Mouse (Mus musculus) limb, embryonic 10.5 days (tissue): ENCODE measurements around the gene Wbp2. TPM values are rescaled to one million over a fixed set of nuclear protein-coding genes. Genes with fewer than 3 reads are reported as not detected.

Experiments
- DNase-seq: peaks from one replicate; pipeline ENCODE4 v3.0.0-alpha.2; 2017; ENCODE audit warnings: low spot score
- H3K27ac ChIP-seq: fragments of 300-500 bp; sonication (generic); 2 replicates; pipeline ENCODE4 v1.5.1; 2016; ENCODE audit warnings: mild to moderate bottlenecking
- H3K27me3 ChIP-seq: fragments of 300-500 bp; sonication (generic); 2 replicates; pipeline ENCODE4 v1.6.1; 2016; ENCODE audit warnings: low read depth, mild to moderate bottlenecking; ENCODE audit not compliant: poor library complexity, severe bottlenecking
- H3K36me3 ChIP-seq: fragments of 300-500 bp; sonication (generic); 2 replicates; pipeline ENCODE4 v1.6.1; 2016; ENCODE audit warnings: mild to moderate bottlenecking, moderate library complexity
- H3K4me1 ChIP-seq: fragments of 300-500 bp; sonication (generic); 2 replicates; pipeline ENCODE4 v1.6.1; 2016
- H3K4me3 ChIP-seq: fragments of 300-500 bp; sonication (generic); 2 replicates; pipeline ENCODE4 v1.5.1; 2016; ENCODE audit warnings: mild to moderate bottlenecking, moderate library complexity
- H3K9me3 ChIP-seq: fragments of 300-500 bp; sonication (generic); replicated peaks from 2 replicates; pipeline ENCODE4 v1.6.1; 2016; ENCODE audit warnings: mild to moderate bottlenecking
- WGBS: fragments of 180-500 bp; shearing (Covaris S2); methylation state at CpG from one replicate; pipeline ENCODE4 v1.1.7; 2016; 5-methylcytosine and 5-hydroxymethylcytosine counted together
- polyA plus RNA-seq: library from polyadenylated mRNA; unstranded; fragments of >200 nt; fragmentation: Nextera tagmentation; extraction: Ambion mirVana; gene quantifications from 2 replicates; pipeline ENCODE4 v1.2.1, GENCODE M21; 2016

Wbp2 gene
- polyA plus RNA-seq, 1 experiment from 2014 or later, result 56.9 TPM

DNA sequence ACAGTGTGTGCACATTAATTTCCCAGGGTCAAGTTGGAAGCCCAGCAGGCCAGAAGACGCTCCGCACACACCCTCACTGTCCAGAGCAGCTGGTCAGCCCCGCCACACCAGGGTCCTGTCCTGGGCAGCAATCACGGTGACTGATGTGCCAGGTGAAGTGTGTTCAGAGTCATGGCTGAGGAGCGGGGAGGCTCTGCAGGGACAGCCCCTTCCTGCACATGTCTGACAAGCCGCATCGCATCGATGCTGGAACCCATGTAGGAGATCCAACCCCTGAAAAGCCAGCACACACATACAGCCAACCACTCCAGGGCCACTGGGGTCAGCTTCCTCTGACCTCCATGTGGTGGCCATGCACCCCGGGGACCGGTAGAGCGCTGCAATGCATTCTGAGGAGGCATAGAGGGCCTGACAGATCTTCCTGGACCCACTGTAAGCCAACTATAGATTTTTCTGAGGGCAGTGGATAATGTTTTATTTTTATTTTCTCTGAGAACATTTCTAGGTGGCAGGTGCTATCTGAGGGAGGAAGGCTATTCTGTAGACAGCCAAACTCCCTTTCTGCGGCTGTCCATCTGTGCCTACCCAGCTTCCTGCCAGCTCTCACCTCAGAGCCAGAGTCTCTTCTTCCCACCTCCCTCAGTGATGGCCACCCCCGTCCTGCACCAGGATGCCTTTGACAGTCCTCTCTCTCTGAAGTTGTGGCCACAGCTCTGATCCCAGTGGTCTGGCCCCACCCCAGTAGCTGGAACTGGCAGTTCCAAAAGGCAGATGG is 25.0 kb downstream of the Wbp2 start:
- Histone ChIP-seq H3K36me3 (peaks cover 64% of the 10 kb centered on the region), H3K27ac (no peak overlapping the region), H3K4me3 (no peak overlapping the region), H3K4me1 (0 out of 2 replicates have a peak, but pooled peaks cover 2% of the 10 kb centered on the region), H3K27me3 (no peaks in the 10 kb centered on the region), H3K9me3 (no peaks in the 10 kb centered on the region)
- 89% methylated on average over 13 of the region's 13 CpGs for WGBS
- no peak for DNase-seq

DNA sequence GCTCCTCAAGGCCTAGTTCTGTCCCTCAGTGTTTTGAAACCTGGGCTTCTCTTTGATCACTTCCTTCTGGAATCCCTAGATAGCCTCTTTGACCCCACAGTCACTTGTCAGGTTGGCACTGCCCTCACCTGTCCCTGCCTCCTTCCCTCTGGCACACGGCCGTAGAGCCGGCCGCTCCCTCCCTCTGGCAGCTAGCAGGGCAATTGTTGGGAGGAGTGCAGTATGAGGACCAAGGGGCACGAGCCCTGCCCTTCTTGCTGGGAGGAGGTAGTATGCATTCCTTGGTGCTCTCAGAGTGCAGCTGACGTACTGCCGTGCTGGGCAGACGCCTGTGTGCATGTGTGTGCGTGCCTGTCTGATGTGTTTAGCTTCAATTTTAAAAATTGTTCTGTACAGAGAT is 26.2 kb downstream of the Wbp2 start:
- Histone ChIP-seq H3K4me1 (0 out of 2 replicates have a peak, but pooled peaks cover 2% of the 10 kb centered on the region), H3K4me3 (no peak overlapping the region), H3K27ac (no peak overlapping the region), H3K27me3 (no peaks in the 10 kb centered on the region), H3K36me3 (peaks cover 76% of the 10 kb centered on the region), H3K9me3 (no peaks in the 10 kb centered on the region)
- DNase-seq, result no peak
- 88% methylated on average over 9 of the region's 9 CpGs for WGBS

DNA sequence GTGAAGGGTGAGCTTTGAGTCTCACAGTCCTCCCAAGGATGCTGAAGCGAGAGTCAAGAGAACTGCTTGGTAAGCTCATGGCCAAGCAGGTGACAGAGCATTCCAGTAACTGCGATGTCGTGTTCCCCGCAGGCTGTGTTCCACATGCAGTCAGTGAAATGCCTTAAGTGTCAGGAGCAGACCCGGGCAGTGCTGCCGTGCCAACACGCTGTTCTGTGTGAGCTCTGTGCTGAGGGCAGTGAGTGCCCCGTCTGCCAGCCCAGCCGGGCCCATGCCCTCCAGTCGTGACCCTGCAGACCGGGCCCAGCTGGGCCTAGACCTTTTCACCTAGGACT is 27.1 kb downstream of the Wbp2 start:
- DNase-seq, result no peak
- WGBS, result 95% methylated on average over 11 of the region's 11 CpGs
- H3K36me3 ChIP-seq, result peaks cover 86% of the 10 kb centered on the region
- no peak overlapping the region for H3K4me3 ChIP-seq
- H3K9me3 ChIP-seq, result no peaks in the 10 kb centered on the region
- H3K27ac ChIP-seq, result no peak overlapping the region
- H3K4me1 ChIP-seq, result 0 out of 2 replicates have a peak, but pooled peaks cover 2% of the 10 kb centered on the region
- no peaks in the 10 kb centered on the region for H3K27me3 ChIP-seq

DNA sequence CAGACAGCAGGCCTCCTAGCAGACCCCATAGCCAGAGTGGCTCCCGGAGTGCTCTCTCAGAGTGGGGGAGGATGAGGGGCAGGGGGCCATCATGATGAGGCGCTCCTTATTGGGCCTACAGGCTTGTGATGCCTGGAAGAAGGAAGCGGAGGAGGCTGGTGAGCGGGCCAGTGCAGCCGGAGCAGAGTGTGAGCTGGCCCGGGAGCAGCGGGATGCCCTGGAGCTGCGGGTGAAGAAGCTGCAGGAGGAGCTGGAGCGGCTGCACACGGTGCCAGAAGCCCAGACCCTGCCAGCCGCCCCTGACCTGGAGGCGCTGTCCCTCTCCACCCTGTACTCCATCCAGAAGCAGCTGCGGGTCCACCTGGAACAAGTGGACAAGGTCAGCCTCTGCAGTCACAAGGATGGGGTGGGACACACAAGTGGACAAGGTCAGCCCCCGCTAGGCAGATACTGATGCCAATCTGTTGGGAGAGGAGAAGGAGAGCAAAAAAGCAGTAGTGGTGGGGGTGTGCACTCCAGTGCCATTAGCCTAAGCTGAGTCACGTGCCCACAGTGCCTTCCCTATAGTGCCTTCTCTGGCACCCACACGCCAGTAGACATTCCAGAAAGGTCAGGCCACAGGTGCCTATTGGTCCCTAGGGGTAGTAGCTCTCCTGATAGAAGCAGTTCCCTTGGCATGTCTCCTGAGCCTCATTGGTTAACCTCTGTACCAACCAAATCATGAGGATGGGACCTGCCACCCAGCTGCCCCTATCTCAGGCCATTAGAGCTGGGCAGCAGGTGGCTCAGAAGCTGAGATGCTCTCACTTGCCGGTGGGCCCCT is 27.7 kb downstream of the Wbp2 start:
- peaks cover 92% of the 10 kb centered on the region for H3K36me3 ChIP-seq
- H3K4me3 ChIP-seq, result no peak overlapping the region
- H3K4me1 ChIP-seq, result 0 out of 2 replicates have a peak, but pooled peaks cover 2% of the 10 kb centered on the region
- WGBS, result 93% methylated on average over 17 of the region's 17 CpGs
- no peak for DNase-seq
- no peak overlapping the region for H3K27ac ChIP-seq
- H3K9me3 ChIP-seq, result no peaks in the 10 kb centered on the region
- no peaks in the 10 kb centered on the region for H3K27me3 ChIP-seq

DNA sequence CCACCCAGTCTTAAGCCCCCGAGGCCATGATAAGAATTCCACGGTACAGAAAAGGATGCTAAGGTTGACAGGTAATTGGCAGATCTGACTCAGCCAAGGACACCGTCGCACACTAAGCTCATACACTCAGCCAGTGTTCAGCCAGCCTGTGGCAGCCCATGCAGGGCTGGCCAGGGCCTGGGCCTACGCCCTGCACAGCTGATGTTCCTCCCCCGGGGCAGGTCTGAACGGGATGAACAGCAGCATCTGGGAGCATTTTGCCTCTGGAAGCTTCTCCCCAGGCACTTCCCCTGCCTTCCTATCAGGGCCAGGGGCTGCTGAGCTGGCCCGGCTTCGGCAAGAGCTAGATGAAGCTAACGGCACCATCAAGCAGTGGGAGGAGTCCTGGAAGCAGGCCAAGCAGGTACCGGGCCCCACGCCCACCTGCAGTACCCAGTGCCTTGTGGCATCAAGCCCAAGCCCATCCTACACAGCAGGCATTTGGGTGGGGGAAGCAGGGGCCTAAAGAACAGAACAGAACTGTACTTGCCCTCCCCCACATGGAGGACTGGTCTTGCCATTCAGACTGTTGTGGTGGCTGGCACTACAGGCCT is 28.7 kb downstream of the Wbp2 start:
- H3K4me1 ChIP-seq, result 0 out of 2 replicates have a peak, but pooled peaks cover 2% of the 10 kb centered on the region
- peaks cover 100% of the 10 kb centered on the region for H3K36me3 ChIP-seq
- no peak overlapping the region for H3K4me3 ChIP-seq
- no peak for DNase-seq
- no peaks in the 10 kb centered on the region for H3K27me3 ChIP-seq
- 87% methylated on average over 12 of the region's 12 CpGs for WGBS
- no peak overlapping the region for H3K27ac ChIP-seq
- no peaks in the 10 kb centered on the region for H3K9me3 ChIP-seq

DNA sequence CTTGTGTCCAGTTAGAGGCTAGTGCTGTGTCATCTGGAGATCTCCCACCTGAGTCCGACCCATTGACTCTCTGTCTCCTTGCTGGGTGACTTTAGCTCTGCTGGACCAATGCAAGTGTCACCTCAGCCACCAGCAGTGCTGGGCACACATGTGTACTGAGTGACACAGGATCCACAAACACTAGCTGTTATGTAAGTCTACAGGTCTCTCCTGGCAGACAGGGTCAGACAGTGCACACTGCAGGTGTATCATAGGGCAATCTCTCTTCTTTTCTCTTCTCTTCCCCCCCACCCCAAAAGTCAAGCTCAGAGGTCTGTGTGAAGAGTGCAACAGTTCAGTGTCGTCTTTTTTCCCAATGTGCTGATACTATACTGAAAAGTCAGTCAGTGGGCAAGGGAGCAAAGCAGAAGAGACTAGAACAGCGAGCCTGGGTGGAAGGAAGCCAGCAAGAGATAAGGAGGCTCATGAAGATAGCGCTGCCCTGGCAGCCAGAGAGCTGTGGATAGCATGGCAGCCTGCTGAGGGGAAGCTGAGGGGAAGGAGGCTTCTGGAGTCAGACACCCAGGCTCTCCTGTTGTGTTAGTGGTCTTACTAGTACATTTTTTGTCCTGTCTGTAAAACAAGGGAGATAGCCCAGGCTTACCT is 29.4 kb downstream of the Wbp2 start:
- WGBS, result 88% methylated on average over 4 of the region's 4 CpGs

DNA sequence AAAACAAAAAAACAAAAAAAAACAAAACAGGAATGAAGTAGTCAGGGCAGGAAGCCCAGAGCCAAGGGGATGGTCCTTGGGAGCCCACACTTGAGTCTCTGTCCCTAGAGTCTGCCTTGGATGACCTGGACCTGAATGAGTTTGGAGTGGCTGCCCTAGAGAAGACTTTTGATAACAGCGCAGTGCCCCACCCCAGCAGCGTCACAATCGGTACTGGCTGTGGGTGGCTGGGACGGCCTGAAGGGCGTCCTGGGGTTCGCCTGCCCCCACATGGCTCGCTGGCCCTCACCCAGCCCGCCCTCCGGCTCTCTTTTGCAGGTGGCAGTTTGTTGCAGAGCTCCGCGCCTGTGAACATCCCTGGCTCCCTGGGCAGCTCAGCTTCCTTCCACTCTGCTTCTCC is 30.9 kb downstream of the Wbp2 start:
- H3K27me3 ChIP-seq, result no peaks in the 10 kb centered on the region
- 94% methylated on average over 11 of the region's 11 CpGs for WGBS
- H3K36me3 ChIP-seq, result peaks cover 100% of the 10 kb centered on the region
- no peak for DNase-seq
- H3K4me1 ChIP-seq, result 0 out of 2 replicates have a peak, but pooled peaks cover 2% of the 10 kb centered on the region
- no peak overlapping the region for H3K27ac ChIP-seq
- H3K9me3 ChIP-seq, result no peaks in the 10 kb centered on the region
- H3K4me3 ChIP-seq, result no peak overlapping the region

More for the DNA sequence above, 29.4 kb downstream of the Wbp2 start:
- no peak overlapping the region for H3K4me3 ChIP-seq
- peaks cover 100% of the 10 kb centered on the region for H3K36me3 ChIP-seq
- no peaks in the 10 kb centered on the region for H3K27me3 ChIP-seq
- H3K4me1 ChIP-seq, result 0 out of 2 replicates have a peak, but pooled peaks cover 2% of the 10 kb centered on the region
- H3K9me3 ChIP-seq, result no peaks in the 10 kb centered on the region
- no peak overlapping the region for H3K27ac ChIP-seq
- no peak for DNase-seq

DNA sequence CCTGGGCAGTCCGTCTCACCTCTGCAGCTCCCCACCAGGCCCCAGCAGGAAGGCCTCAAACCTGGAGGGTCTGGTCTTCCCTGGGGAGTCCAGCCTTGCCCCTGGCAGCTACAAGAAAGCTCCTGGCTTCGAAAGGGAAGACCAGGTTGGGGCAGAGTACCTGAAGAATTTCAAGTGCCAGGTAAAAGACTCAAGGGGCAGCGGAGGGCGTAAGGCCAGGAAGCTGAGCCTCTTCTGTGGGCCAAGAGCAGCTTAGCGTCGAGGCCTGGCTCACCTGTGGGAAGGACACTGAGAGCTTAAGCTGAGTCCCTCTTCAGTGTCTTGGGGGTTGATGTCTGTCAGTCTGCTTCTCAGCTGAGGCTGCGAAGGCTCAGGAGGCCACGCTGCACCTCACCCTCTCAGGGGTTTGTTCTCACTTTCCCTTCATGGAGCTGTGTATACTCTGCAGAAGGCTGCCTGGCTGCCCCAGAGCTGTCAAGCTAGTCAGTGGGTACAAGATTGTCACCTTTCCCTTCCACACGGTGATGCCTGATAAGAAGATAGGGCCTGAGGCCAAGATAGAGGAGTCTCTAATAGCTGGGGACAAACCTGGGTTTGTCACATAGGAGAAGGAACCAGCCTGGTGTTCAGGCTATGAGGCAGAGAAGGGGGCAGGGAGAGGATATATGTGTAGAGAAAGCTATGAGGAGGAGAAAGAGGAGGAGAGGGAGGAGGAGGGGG is 33.1 kb downstream of the Wbp2 start:
- Histone ChIP-seq H3K27ac (no peak overlapping the region), H3K4me3 (no peak overlapping the region), H3K27me3 (no peaks in the 10 kb centered on the region), H3K4me1 (no peaks in the 10 kb centered on the region), H3K9me3 (no peaks in the 10 kb centered on the region), H3K36me3 (peaks cover 100% of the 10 kb centered on the region)
- 98% methylated on average over 9 of the region's 9 CpGs for WGBS
- DNase-seq, result no peak

DNA sequence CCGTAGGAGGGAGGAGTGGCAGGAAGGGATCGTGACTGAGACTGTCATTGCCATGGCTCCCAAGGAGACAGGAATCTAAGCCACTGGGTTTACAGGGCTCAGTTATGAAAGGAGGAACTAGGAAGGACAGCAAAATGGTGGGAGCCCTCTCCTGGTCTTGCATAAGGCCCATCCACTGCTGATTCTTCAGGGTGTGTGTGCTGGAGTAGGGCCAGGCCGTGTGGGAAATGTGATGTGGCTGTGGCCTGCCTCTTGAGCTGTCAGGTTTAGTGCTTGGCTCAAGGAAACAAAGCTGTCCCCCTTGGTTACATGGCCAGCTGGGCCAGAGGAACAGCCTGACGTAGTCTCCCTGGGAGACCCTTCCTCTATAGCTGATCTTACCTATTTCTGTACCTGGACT is 36.6 kb downstream of the Wbp2 start:
- H3K27me3 ChIP-seq, result no peaks in the 10 kb centered on the region
- 94% methylated on average over 4 of the region's 4 CpGs for WGBS

DNA sequence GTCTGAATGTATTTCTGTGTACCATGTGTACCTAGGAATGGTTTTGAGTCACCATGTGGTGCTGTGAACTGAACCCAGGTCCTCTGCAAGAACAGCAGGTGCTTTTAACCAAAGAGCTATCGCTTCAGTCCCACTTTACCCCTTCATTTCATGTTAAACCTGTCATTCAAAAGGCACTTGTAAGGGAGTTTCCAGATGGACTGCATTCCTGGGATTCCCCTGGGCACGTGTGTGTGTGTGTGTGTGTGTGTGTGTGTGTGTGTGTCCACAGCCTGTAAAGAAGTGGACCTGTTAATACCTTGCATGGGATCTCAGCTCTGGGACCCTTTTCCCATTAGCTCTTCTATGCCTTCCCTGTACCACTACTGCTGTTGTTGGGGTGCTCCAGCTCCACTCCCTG is 37.2 kb downstream of the Wbp2 start:
- DNase-seq, result no peak
- H3K9me3 ChIP-seq, result no peaks in the 10 kb centered on the region
- peaks cover 100% of the 10 kb centered on the region for H3K36me3 ChIP-seq
- H3K27me3 ChIP-seq, result no peaks in the 10 kb centered on the region
- no peaks in the 10 kb centered on the region for H3K4me1 ChIP-seq
- no peak overlapping the region for H3K4me3 ChIP-seq
- no peak overlapping the region for H3K27ac ChIP-seq
- 86% methylated on average over 2 of the region's 2 CpGs for WGBS

More for the DNA sequence above, 36.6 kb downstream of the Wbp2 start:
- Histone ChIP-seq H3K27ac (no peak overlapping the region), H3K4me1 (no peaks in the 10 kb centered on the region), H3K4me3 (no peak overlapping the region), H3K36me3 (peaks cover 100% of the 10 kb centered on the region), H3K9me3 (no peaks in the 10 kb centered on the region)
- DNase-seq, result no peak

DNA sequence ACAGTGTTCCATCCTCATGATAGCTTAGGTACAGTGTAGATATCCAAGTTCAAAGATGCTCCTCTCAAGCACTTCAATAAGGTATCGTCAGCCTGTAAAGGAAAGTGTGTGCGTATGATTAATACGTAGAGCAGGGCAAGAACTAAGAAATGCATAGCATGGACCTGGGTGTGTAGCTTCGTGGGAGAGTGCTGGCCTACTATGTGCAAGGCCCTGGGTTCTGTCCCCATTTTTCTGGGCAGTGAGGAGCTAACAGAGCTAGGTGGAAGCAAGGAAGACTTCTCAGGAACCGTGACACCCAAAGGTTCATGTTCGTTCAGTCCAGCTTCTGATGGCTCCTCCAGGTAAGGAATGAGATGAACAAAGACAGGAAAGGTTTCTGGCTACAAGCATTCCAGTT is 41.6 kb downstream of the Wbp2 start:
- DNase-seq, result no peak
- H3K27me3 ChIP-seq, result no peaks in the 10 kb centered on the region
- H3K36me3 ChIP-seq, result peaks cover 98% of the 10 kb centered on the region
- no peaks in the 10 kb centered on the region for H3K9me3 ChIP-seq
- WGBS, result 96% methylated on average over 6 of the region's 6 CpGs
- H3K4me1 ChIP-seq, result no peaks in the 10 kb centered on the region
- H3K27ac ChIP-seq, result no peak overlapping the region
- no peak overlapping the region for H3K4me3 ChIP-seq

DNA sequence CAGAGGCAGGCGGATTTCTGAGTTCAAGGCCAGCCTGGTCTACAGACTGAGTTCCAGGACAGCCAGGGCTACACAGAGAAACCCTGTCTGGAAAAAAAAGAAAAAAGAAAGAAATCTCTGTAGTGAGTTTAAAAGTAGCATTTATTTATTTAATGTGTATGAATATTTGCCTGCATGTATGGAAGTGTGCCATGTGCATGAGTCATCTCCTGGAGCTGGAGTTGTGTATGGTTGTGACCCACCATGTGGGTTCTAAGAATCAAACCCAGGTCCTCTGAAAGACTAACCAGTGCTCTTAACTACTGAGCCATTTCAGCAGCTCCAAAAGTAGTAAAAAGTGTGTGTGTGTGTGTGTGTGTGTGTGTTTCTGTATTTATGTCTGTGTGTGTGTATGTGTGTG is 43.5 kb downstream of the Wbp2 start:
- no peaks in the 10 kb centered on the region for H3K4me1 ChIP-seq
- peaks cover 97% of the 10 kb centered on the region for H3K36me3 ChIP-seq
- H3K4me3 ChIP-seq, result no peak overlapping the region
- H3K27ac ChIP-seq, result no peak overlapping the region
- WGBS, result 95% methylated on average over 1 of the region's 1 CpGs
- H3K27me3 ChIP-seq, result no peaks in the 10 kb centered on the region
- H3K9me3 ChIP-seq, result no peaks in the 10 kb centered on the region
- no peak for DNase-seq
